Mouse (Mus musculus): Measurements from ENCODE around the gene Rptor. TPM values are rescaled to one million over a fixed set of nuclear protein-coding genes. Genes with fewer than 3 reads are reported as not detected.

The Rptor gene
- polyA plus RNA-seq, 1 experiment from 2014 or later: 5.2 TPM

GRCm38 (mm10) chr11:119636371-119636883 lies 33.7 kb downstream of the Rptor start:
- Histone ChIP-seq H3K4me1 (ENCODE audit: control insufficient read depth, insufficient read depth, low read length) (peaks cover 3% of the 10 kb centered on the region; the same call in 1 of the 2 replicates), H3K9ac (ENCODE audit: low read depth, low read length) (no peak overlapping the region), H3K4me2 (ENCODE audit: low read depth, low read length) (no peak overlapping the region), H3K36me3 (ENCODE audit: control insufficient read depth, insufficient read depth, low read length) (no peaks in the 10 kb centered on the region), H3K4me3 (ENCODE audit: low read length) (no peak overlapping the region), H3K9me3 (ENCODE audit: control insufficient read depth, low read length) (no peaks in the 10 kb centered on the region), H3K27ac (ENCODE audit: low read length) (no peak overlapping the region), H3K27me3 (replicated peaks; ENCODE audit: control insufficient read depth, insufficient read depth, low read length) (no peaks in the 10 kb centered on the region)
- 89% methylated on average over 4 of the region's 4 CpGs for whole genome bisulfite sequencing
- no peak for ATAC-seq

GRCm38 (mm10) chr11:119637519-119637918 lies 34.8 kb downstream of the Rptor start:
- no peak for ATAC-seq
- H3K36me3 ChIP-seq (ENCODE audit: control insufficient read depth, insufficient read depth, low read length): no peaks in the 10 kb centered on the region
- no peaks in the 10 kb centered on the region for H3K27me3 ChIP-seq (replicated peaks; ENCODE audit: control insufficient read depth, insufficient read depth, low read length)
- H3K4me1 ChIP-seq (ENCODE audit: control insufficient read depth, insufficient read depth, low read length): no peaks in the 10 kb centered on the region
- no peak overlapping the region for H3K4me3 ChIP-seq (ENCODE audit: low read length)
- H3K27ac ChIP-seq (ENCODE audit: low read length): no peak overlapping the region
- 77% methylated on average over 6 of the region's 6 CpGs for WGBS
- no peak overlapping the region for H3K9ac ChIP-seq (ENCODE audit: low read depth, low read length)
- H3K9me3 ChIP-seq (ENCODE audit: control insufficient read depth, low read length): no peaks in the 10 kb centered on the region
- no peak overlapping the region for H3K4me2 ChIP-seq (ENCODE audit: low read depth, low read length)

- WGBS: 62% methylated on average over 9 of the region's 9 CpGs
- no peak for ATAC-seq
- Histone ChIP-seq H3K36me3 (ENCODE audit: control insufficient read depth, insufficient read depth, low read length) (no peaks in the 10 kb centered on the region), H3K4me3 (ENCODE audit: low read length) (no peak overlapping the region), H3K27me3 (replicated peaks; ENCODE audit: control insufficient read depth, insufficient read depth, low read length) (no peaks in the 10 kb centered on the region), H3K27ac (ENCODE audit: low read length) (no peak overlapping the region), H3K9me3 (ENCODE audit: control insufficient read depth, low read length) (no peaks in the 10 kb centered on the region), H3K9ac (ENCODE audit: low read depth, low read length) (no peak overlapping the region), H3K4me2 (ENCODE audit: low read depth, low read length) (no peak overlapping the region), H3K4me1 (ENCODE audit: control insufficient read depth, insufficient read depth, low read length) (no peaks in the 10 kb centered on the region)
Measured at GRCm38 (mm10) chr11:119640491-119640890, 37.8 kb downstream of the Rptor start.

GRCm38 (mm10) chr11:119641831-119642381 lies 39.2 kb downstream of the Rptor start:
- Histone ChIP-seq H3K4me2 (ENCODE audit: low read depth, low read length) (no peak overlapping the region), H3K9me3 (ENCODE audit: control insufficient read depth, low read length) (no peaks in the 10 kb centered on the region), H3K27ac (ENCODE audit: low read length) (no peak overlapping the region), H3K36me3 (ENCODE audit: control insufficient read depth, insufficient read depth, low read length) (no peaks in the 10 kb centered on the region), H3K9ac (ENCODE audit: low read depth, low read length) (no peak overlapping the region), H3K27me3 (replicated peaks; ENCODE audit: control insufficient read depth, insufficient read depth, low read length) (no peaks in the 10 kb centered on the region), H3K4me3 (ENCODE audit: low read length) (no peak overlapping the region), H3K4me1 (ENCODE audit: control insufficient read depth, insufficient read depth, low read length) (no peaks in the 10 kb centered on the region)
- WGBS: 83% methylated on average over 9 of the region's 9 CpGs
- no peak for ATAC-seq

- WGBS: 88% methylated on average over 7 of the region's 7 CpGs
- Histone ChIP-seq H3K27me3 (replicated peaks; ENCODE audit: control insufficient read depth, insufficient read depth, low read length) (no peaks in the 10 kb centered on the region), H3K4me1 (ENCODE audit: control insufficient read depth, insufficient read depth, low read length) (no peaks in the 10 kb centered on the region; the same call in 1 of the 2 replicates), H3K4me3 (ENCODE audit: low read length) (no peak overlapping the region), H3K27ac (ENCODE audit: low read length) (no peak overlapping the region), H3K9me3 (ENCODE audit: control insufficient read depth, low read length) (no peaks in the 10 kb centered on the region), H3K4me2 (ENCODE audit: low read depth, low read length) (no peak overlapping the region), H3K9ac (ENCODE audit: low read depth, low read length) (no peak overlapping the region), H3K36me3 (ENCODE audit: control insufficient read depth, insufficient read depth, low read length) (no peaks in the 10 kb centered on the region)
- ATAC-seq: no peak
Measured at GRCm38 (mm10) chr11:119643347-119643746, 40.6 kb downstream of the Rptor start.

GRCm38 (mm10) chr11:119644140-119644539 lies 41.4 kb downstream of the Rptor start:
- whole genome bisulfite sequencing: 68% methylated on average over 7 of the region's 7 CpGs

GRCm38 (mm10) chr11:119644612-119645379 lies 42.1 kb downstream of the Rptor start:
- Histone ChIP-seq H3K9me3 (ENCODE audit: control insufficient read depth, low read length) (no peaks in the 10 kb centered on the region), H3K4me2 (ENCODE audit: low read depth, low read length) (no peak overlapping the region), H3K27me3 (replicated peaks; ENCODE audit: control insufficient read depth, insufficient read depth, low read length) (no peaks in the 10 kb centered on the region), H3K27ac (ENCODE audit: low read length) (no peak overlapping the region), H3K9ac (ENCODE audit: low read depth, low read length) (no peak overlapping the region), H3K36me3 (ENCODE audit: control insufficient read depth, insufficient read depth, low read length) (no peaks in the 10 kb centered on the region), H3K4me1 (ENCODE audit: control insufficient read depth, insufficient read depth, low read length) (no peaks in the 10 kb centered on the region; the same call in 1 of the 2 replicates), H3K4me3 (ENCODE audit: low read length) (no peak overlapping the region)
- WGBS: 74% methylated on average over 14 of the region's 14 CpGs
- ATAC-seq: no peak

More at GRCm38 (mm10) chr11:119644140-119644539, 41.4 kb downstream of the Rptor start:
- Histone ChIP-seq H3K9ac (ENCODE audit: low read depth, low read length) (no peak overlapping the region), H3K4me1 (ENCODE audit: control insufficient read depth, insufficient read depth, low read length) (no peaks in the 10 kb centered on the region; the same call in 1 of the 2 replicates), H3K27me3 (replicated peaks; ENCODE audit: control insufficient read depth, insufficient read depth, low read length) (no peaks in the 10 kb centered on the region), H3K27ac (ENCODE audit: low read length) (no peak overlapping the region), H3K4me2 (ENCODE audit: low read depth, low read length) (no peak overlapping the region), H3K4me3 (ENCODE audit: low read length) (no peak overlapping the region), H3K36me3 (ENCODE audit: control insufficient read depth, insufficient read depth, low read length) (no peaks in the 10 kb centered on the region), H3K9me3 (ENCODE audit: control insufficient read depth, low read length) (no peaks in the 10 kb centered on the region)
- ATAC-seq: no peak

- no peak overlapping the region for H3K4me3 ChIP-seq (ENCODE audit: low read length)
- H3K4me2 ChIP-seq (ENCODE audit: low read depth, low read length): no peak overlapping the region
- no peak overlapping the region for H3K27ac ChIP-seq (ENCODE audit: low read length)
- no peak overlapping the region for H3K9ac ChIP-seq (ENCODE audit: low read depth, low read length)
- H3K27me3 ChIP-seq (replicated peaks; ENCODE audit: control insufficient read depth, insufficient read depth, low read length): no peaks in the 10 kb centered on the region
- H3K36me3 ChIP-seq (ENCODE audit: control insufficient read depth, insufficient read depth, low read length): no peaks in the 10 kb centered on the region
- no peak for ATAC-seq
- H3K9me3 ChIP-seq (ENCODE audit: control insufficient read depth, low read length): no peaks in the 10 kb centered on the region
- peaks cover 3% of the 10 kb centered on the region; the same call in 1 of the 2 replicates for H3K4me1 ChIP-seq (ENCODE audit: control insufficient read depth, insufficient read depth, low read length)
Measured at GRCm38 (mm10) chr11:119650456-119650855, 47.8 kb downstream of the Rptor start.

- no peak for ATAC-seq
- H3K36me3 ChIP-seq (ENCODE audit: control insufficient read depth, insufficient read depth, low read length): no peaks in the 10 kb centered on the region
- H3K9ac ChIP-seq (ENCODE audit: low read depth, low read length): no peak overlapping the region
Measured at GRCm38 (mm10) chr11:119653336-119653735, 50.6 kb downstream of the Rptor start.

More at GRCm38 (mm10) chr11:119653336-119653735, 50.6 kb downstream of the Rptor start:
- Histone ChIP-seq H3K9me3 (ENCODE audit: control insufficient read depth, low read length) (no peaks in the 10 kb centered on the region), H3K4me2 (ENCODE audit: low read depth, low read length) (no peak overlapping the region), H3K4me1 (ENCODE audit: control insufficient read depth, insufficient read depth, low read length) (peaks cover 3% of the 10 kb centered on the region; the same call in 1 of the 2 replicates), H3K4me3 (ENCODE audit: low read length) (no peak overlapping the region), H3K27ac (ENCODE audit: low read length) (no peak overlapping the region), H3K27me3 (replicated peaks; ENCODE audit: control insufficient read depth, insufficient read depth, low read length) (no peaks in the 10 kb centered on the region)
- WGBS: 88% methylated on average over 9 of the region's 9 CpGs

Measured in intestine, embryonic 16.5 days (tissue).